Mouse (Mus musculus) liver, embryonic 14.5 days (tissue): ENCODE measurements around the gene Letm1.

Source experiments
- CTCF ChIP-seq: IDR thresholded peaks from 2 replicates; pipeline ENCODE4 v1.5.1; 2016; ENCODE audit warnings: antibody characterized with exemption, low read depth, control low read depth
- EP300 ChIP-seq: IDR thresholded peaks from 2 replicates; pipeline ENCODE4 v1.6.1; 2016; ENCODE audit warnings: antibody characterized with exemption, low read depth

DNA sequence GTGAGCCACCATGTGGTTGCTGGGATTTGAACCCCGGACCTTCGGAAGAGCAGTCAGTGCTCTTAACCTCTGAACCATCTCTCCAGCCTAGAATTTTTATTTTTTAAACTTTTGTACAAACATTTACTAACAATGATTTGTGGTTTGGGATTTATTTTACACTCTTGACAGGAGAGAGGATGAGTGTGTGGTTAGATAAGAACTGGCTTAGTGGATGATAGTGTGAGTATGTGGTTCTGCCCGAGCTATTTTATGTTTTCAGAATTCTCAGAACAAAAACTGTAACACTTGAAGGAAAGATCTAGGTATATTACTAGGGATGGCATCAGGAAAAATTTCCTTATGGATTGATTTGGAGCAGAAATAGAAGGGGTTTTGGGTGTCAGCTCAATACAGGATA lies 47.3 kb upstream of the Letm1 start:
- no peak for TF ChIP-seq CTCF
- TF ChIP-seq EP300: no peak
